Mouse (Mus musculus) hindbrain, embryonic 13.5 days (tissue): ENCODE measurements around the gene Gm21988. TPM values are rescaled to one million over a fixed set of nuclear protein-coding genes. Genes with fewer than 3 reads are reported as not detected.

Experiments used
- ATAC-seq: fragments of 200-750 bp; cut with Nextera tagmentation; 2 replicates; pipeline ENCODE4 v1.8.0; 2017; ENCODE audit warnings: moderate TSS enrichment; ENCODE audit not compliant: low FRiP score
- H3K27ac ChIP-seq: fragments of 300-500 bp; sonication (generic); 2 replicates; pipeline ENCODE4 v1.5.1; 2015; ENCODE audit warnings: inconsistent platforms, mild to moderate bottlenecking, moderate library complexity
- H3K27me3 ChIP-seq: fragments of 300-500 bp; sonication (generic); 2 replicates; pipeline ENCODE4 v1.6.1; 2015; ENCODE audit warnings: mild to moderate bottlenecking, inconsistent platforms
- H3K36me3 ChIP-seq: fragments of 300-500 bp; sonication (generic); 2 replicates; pipeline ENCODE4 v1.6.1; 2015; ENCODE audit warnings: mild to moderate bottlenecking, inconsistent platforms
- H3K4me1 ChIP-seq: fragments of 300-500 bp; sonication (generic); replicated peaks from 2 replicates; pipeline ENCODE4 v1.6.1; 2015; ENCODE audit warnings: inconsistent platforms
- H3K4me2 ChIP-seq: fragments of 300-500 bp; sonication (generic); 2 replicates; pipeline ENCODE4 v1.6.1; 2015; ENCODE audit warnings: inconsistent platforms, mild to moderate bottlenecking, moderate library complexity
- H3K4me3 ChIP-seq: fragments of 300-500 bp; sonication (generic); 2 replicates; pipeline ENCODE4 v1.5.1; 2015; ENCODE audit warnings: mild to moderate bottlenecking, inconsistent platforms
- H3K9ac ChIP-seq: fragments of 300-500 bp; sonication (generic); 2 replicates; pipeline ENCODE4 v1.6.1; 2015; ENCODE audit warnings: mild to moderate bottlenecking, inconsistent platforms
- H3K9me3 ChIP-seq: fragments of 300-500 bp; sonication (generic); 2 replicates; pipeline ENCODE4 v1.6.1; 2016; ENCODE audit warnings: inconsistent platforms
- WGBS: fragments of 180-500 bp; shearing (Covaris S2); methylation state at CpG from one replicate; pipeline ENCODE4 v1.1.7; 2015; 5-methylcytosine and 5-hydroxymethylcytosine counted together
- microRNA counts: library from miRNA; unstranded; fragments of <30 nt; microRNA quantifications from one replicate; lab custom pipeline; 2016
- microRNA-seq: library from miRNA; unstranded; fragments of <30 nt; microRNA quantifications from one replicate; pipeline ENCODE4, GENCODE M21; 2016
- polyA plus RNA-seq: library from polyadenylated mRNA; unstranded; fragments of >200 nt; fragmentation: Nextera tagmentation; extraction: Ambion mirVana; gene quantifications from 2 replicates; pipeline ENCODE4 v1.2.1, GENCODE M21; 2015

The Gm21988 gene
- polyA plus RNA-seq, 1 experiment from 2014 or later, result 12.4 TPM

GRCm38 (mm10) chr11:70192157-70192556 lies 47.5 kb downstream of the Gm21988 start:
- Histone ChIP-seq H3K4me3 (no peak overlapping the region), H3K9ac (0 out of 2 replicates have a peak overlapping the region, but pooled peaks have one; percentile 29), H3K9me3 (no peaks in the 10 kb centered on the region), H3K27ac (no peak overlapping the region), H3K36me3 (no peaks in the 10 kb centered on the region), H3K4me2 (no peak overlapping the region), H3K27me3 (no peaks in the 10 kb centered on the region), H3K4me1 (no peaks in the 10 kb centered on the region)
- 86% methylated on average over 4 of the region's 4 CpGs for WGBS
- no peak for ATAC-seq

GRCm38 (mm10) chr11:70191188-70191587 lies 48.4 kb downstream of the Gm21988 start:
- no peaks in the 10 kb centered on the region for H3K9me3 ChIP-seq
- WGBS, result 83% methylated on average over 6 of the region's 6 CpGs
- no peak for ATAC-seq

GRCm38 (mm10) chr11:70189319-70190134 lies 50.1 kb downstream of the Gm21988 start:
- H3K36me3 ChIP-seq, result no peaks in the 10 kb centered on the region
- 0 out of 2 replicates have a peak overlapping the region, but pooled peaks have one; percentile 1 for H3K4me2 ChIP-seq
- ATAC-seq, result no peak
- 75% methylated on average over 28 of the region's 28 CpGs for WGBS
- H3K27ac ChIP-seq, result no peak overlapping the region
- H3K4me1 ChIP-seq, result no peaks in the 10 kb centered on the region
- no peak overlapping the region for H3K4me3 ChIP-seq
- no peak overlapping the region for H3K9ac ChIP-seq
- H3K9me3 ChIP-seq, result no peaks in the 10 kb centered on the region
- H3K27me3 ChIP-seq, result no peaks in the 10 kb centered on the region

More at GRCm38 (mm10) chr11:70191188-70191587, 48.4 kb downstream of the Gm21988 start:
- no peak overlapping the region for H3K27ac ChIP-seq
- no peaks in the 10 kb centered on the region for H3K36me3 ChIP-seq
- H3K4me3 ChIP-seq, result no peak overlapping the region
- H3K9ac ChIP-seq, result no peak overlapping the region
- no peaks in the 10 kb centered on the region for H3K4me1 ChIP-seq
- no peak overlapping the region for H3K4me2 ChIP-seq
- no peaks in the 10 kb centered on the region for H3K27me3 ChIP-seq

MicroRNAs encoded within 50 kb of the gene (microRNA counts, 519-probe panel; counts per million panel counts)
- microRNA mmu-miR-195 (lab: Ali Mortazavi, UCI) (51.3 counts per million), microRNA mmu-miR-497 (lab: Ali Mortazavi, UCI) (51.3 counts per million)

Small RNA genes lying within 50 kb of the gene (microRNA-seq; reads per million reads assigned to microRNA genes)
- gene Mir195a (290 reads per million, percentile 62 among the genes with 10 or more reads in this experiment), gene Mir497 (not detected), gene Mir497b (not detected)

Other genes starting within 250 kb of the Gm21988 start
- 670 and 709 TPM in 2 replicates for gene Gabarap, start 248.7 kb downstream of the Gm21988 start, polyA plus RNA-seq
- 72.9 and 74.8 TPM in 2 replicates for gene Phf23, start 244.1 kb downstream of the Gm21988 start, polyA plus RNA-seq
- gene Dvl2, start 239.2 kb downstream of the Gm21988 start, polyA plus RNA-seq, result 26.8 and 28.6 TPM in 2 replicates
- gene Acadvl, start 224.4 kb downstream of the Gm21988 start, polyA plus RNA-seq, result 56.9 and 59.4 TPM in 2 replicates
- gene Dlg4, start 222.9 kb downstream of the Gm21988 start, polyA plus RNA-seq, result 28.1 TPM in 2 replicates
- 1.5 and 1.7 TPM in 2 replicates for gene Asgr1, start 185.7 kb downstream of the Gm21988 start, polyA plus RNA-seq
- not detected in 2 replicates for gene Asgr2, start 147.2 kb downstream of the Gm21988 start, polyA plus RNA-seq
- gene Mgl2, start 109.5 kb downstream of the Gm21988 start, polyA plus RNA-seq, result 0.88 and 0.95 TPM in 2 replicates
- gene Clec10a, start 83.6 kb downstream of the Gm21988 start, polyA plus RNA-seq, result 0.47 and 1.3 TPM in 2 replicates
- 3.1 and 4.6 TPM in 2 replicates for gene Slc16a11, start 27.1 kb downstream of the Gm21988 start, polyA plus RNA-seq
- 16.1 and 18.1 TPM in 2 replicates for gene Slc16a13, start 18.8 kb downstream of the Gm21988 start, polyA plus RNA-seq
- gene Bcl6b, start 10.0 kb downstream of the Gm21988 start, polyA plus RNA-seq, result 5.0 and 5.5 TPM in 2 replicates
- gene 0610010K14Rik, start 1.9 kb downstream of the Gm21988 start, polyA plus RNA-seq, result 193 and 201 TPM in 2 replicates
- gene Rnasek, start within 50 bp of the Gm21988 start, polyA plus RNA-seq, result 340 and 342 TPM in 2 replicates
- 2.1 and 2.8 TPM in 2 replicates for gene Alox12, start 15.5 kb upstream of the Gm21988 start, polyA plus RNA-seq
- gene Alox12e, start 82.8 kb upstream of the Gm21988 start, polyA plus RNA-seq, result not detected in 2 replicates
- gene Alox15, start 112.2 kb upstream of the Gm21988 start, polyA plus RNA-seq, result 0.10 TPM in 1 of 2 replicates, not detected in the other
- 33.3 and 33.6 TPM in 2 replicates for gene Pelp1, start 170.2 kb upstream of the Gm21988 start, polyA plus RNA-seq
- 47.6 and 50.2 TPM in 2 replicates for gene Arrb2, start 192.8 kb upstream of the Gm21988 start, polyA plus RNA-seq
- 43.2 and 45.5 TPM in 2 replicates for gene Med11, start 212.1 kb upstream of the Gm21988 start, polyA plus RNA-seq
- gene Zmynd15, start 219.6 kb upstream of the Gm21988 start, polyA plus RNA-seq, result 0.45 and 0.98 TPM in 2 replicates
- gene Cxcl16, start 220.2 kb upstream of the Gm21988 start, polyA plus RNA-seq, result 4.6 and 6.7 TPM in 2 replicates